Mouse (Mus musculus) lung, adult 2 months (tissue): ENCODE results near the gene Adh7. TPM values are rescaled to one million over a fixed set of nuclear protein-coding genes. Genes with fewer than 3 reads are reported as not detected.

ENCODE experiments used
- DNase-seq: peaks from one replicate; pipeline ENCODE4 v3.0.0; 2022
- H3K4me1 ChIP-seq: fragments of 200-500 bp; 2 replicates; pipeline ENCODE4 v1.6.1; 2011; ENCODE audit warnings: low read length; ENCODE audit not compliant: control insufficient read depth, insufficient read depth
- H3K4me3 ChIP-seq: fragments of 200-500 bp; replicated peaks from 2 replicates; pipeline ENCODE3; 2011; ENCODE audit warnings: low read depth, mild to moderate bottlenecking, control low read depth, low read length; ENCODE audit errors: extremely low read depth
- CTCF ChIP-seq: fragments of 200-500 bp; IDR thresholded peaks from 2 replicates; pipeline ENCODE4 v1.5.1; 2011; ENCODE audit warnings: mild to moderate bottlenecking, low read length, control low read depth; ENCODE audit not compliant: insufficient read depth
- POLR2A ChIP-seq: fragments of 200-500 bp; IDR thresholded peaks from 2 replicates; pipeline ENCODE4 v1.6.1; 2011; ENCODE audit warnings: low read depth, mild to moderate bottlenecking, control low read depth, low read length, borderline replicate concordance; ENCODE audit errors: extremely low read depth
- WGBS: fragments of 180-500 bp; shearing (Covaris S2); methylation state at CpG from one replicate; pipeline ENCODE4 v1.1.7; 2018; 5-methylcytosine and 5-hydroxymethylcytosine counted together
- polyA plus RNA-seq: library from polyadenylated mRNA; depleted of rRNA; stranded (reverse); fragments of >200 nt; gene quantifications from 2 replicates; pipeline ENCODE4 v1.2.3, GENCODE M21; 2012; rRNA removed

Adh7 gene
- 2.7 and 12.4 TPM in 2 replicates for polyA plus RNA-seq

DNA sequence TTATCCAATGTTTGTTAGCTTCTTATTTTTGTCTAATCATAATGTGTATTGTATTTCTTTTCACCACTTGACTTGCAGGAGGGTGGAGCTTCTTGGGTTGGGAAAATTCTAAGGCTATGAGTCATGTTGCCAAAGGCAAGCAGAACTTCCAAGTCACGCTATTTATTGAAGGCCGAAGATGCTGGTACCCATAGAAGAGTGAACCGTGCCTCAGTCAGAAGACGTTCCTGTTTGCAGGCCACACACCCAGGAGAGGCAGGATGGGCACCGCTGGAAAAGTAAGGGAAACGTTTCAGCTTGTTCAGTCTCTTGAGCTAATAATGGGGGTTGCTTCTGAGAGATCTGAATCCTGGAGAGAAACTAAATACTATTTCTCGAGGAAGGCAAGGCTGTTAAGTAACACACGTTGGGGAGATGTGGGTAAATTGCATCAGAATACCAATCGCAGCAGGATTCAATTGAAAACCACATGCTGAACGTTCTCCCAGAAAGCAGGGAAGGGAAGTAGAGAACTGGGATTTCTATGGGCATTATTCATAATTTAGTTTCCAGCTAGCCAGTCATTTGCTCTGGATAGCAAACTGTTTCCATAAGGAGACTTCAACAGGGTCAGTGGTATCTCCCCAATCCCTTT is at the start of gene Adh7:
Gene Adh7 (plus strand): TSS at position 130 of the 634 bp plus-strand sequence.
- 61% methylated on average over 10 of the region's 10 CpGs for WGBS
- TF ChIP-seq POLR2A (no peak), CTCF (no peak)
- H3K4me1 ChIP-seq = no peaks in the 10 kb centered on the region
- no peak for DNase-seq
- no peak within 1 kb of the TSS for H3K4me3 ChIP-seq

DNA sequence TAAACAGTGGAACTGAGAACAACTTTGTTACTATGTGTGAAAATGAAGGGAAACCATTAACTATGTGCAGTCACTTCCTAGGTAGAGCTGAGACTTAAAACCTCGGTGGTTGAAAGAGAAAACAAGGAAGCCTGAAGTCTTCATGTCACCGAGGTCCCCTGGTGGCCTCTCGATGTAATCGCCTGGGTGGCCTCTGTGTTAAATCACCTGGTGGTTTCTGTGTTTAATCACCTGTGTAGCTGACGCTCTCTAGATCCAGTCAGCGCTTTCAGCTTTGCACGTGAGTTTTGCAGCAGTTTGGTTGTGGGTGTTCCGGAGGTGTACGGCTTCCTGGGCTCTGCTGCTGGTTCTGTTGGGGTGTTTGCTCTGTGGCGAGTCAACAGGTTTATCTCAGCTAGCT is 44.3 kb upstream of the Adh7 start:
- WGBS = 79% methylated on average over 10 of the region's 10 CpGs
- Histone ChIP-seq H3K4me1 (no peaks in the 10 kb centered on the region), H3K4me3 (no peak overlapping the region)
- TF ChIP-seq POLR2A (no peak), CTCF (no peak)
- no peak for DNase-seq

DNA sequence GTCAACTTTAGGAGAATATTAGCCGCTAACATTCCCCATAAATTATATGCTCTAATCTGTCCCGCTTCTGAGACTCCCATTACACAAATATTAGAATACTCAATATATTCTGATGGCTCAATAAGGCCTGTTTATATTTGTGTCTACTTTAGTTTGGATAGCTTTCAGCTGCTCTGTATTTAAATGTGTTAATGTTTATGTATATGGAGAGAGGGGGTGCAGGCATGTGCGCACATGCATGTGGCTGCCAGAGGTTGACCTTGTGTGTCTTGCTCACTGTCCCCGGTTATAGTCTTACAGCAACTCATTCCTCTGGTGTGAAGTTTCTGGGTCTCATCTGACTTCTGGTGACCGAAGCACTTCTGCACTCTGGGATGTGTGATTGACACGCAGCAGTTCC is 42.0 kb upstream of the Adh7 start:
- no peak for DNase-seq
- WGBS = 74% methylated on average over 6 of the region's 6 CpGs
- no peak overlapping the region for H3K4me3 ChIP-seq

DNA sequence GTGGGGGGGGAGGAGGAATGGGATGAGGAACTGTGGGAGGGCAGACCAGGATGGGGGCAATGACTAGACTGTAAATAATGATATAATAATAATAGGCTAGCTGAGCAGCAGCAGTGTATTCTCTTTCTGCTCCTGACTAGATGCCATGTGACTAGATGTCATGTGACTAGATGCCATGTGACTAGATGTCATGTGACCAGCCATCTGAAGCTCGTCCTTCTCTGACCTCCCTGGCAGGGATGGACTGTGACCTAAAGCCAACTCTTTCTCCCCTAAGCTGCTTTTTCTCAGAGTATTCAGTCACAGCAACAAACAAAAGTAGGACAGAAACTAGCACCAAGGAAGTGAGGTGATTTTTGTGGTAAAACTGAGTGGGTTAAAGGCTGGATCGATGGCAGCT is 35.5 kb upstream of the Adh7 start:
- no peak for DNase-seq
- H3K4me3 ChIP-seq = no peak overlapping the region
- WGBS = 75% methylated on average over 2 of the region's 2 CpGs
- TF ChIP-seq POLR2A (no peak), CTCF (no peak)
- no peaks in the 10 kb centered on the region; the same call in 1 of the 2 replicates for H3K4me1 ChIP-seq

More for the DNA sequence above, 42.0 kb upstream of the Adh7 start:
- no peak for TF ChIP-seq CTCF
- TF ChIP-seq POLR2A = no peak
- no peaks in the 10 kb centered on the region for H3K4me1 ChIP-seq

DNA sequence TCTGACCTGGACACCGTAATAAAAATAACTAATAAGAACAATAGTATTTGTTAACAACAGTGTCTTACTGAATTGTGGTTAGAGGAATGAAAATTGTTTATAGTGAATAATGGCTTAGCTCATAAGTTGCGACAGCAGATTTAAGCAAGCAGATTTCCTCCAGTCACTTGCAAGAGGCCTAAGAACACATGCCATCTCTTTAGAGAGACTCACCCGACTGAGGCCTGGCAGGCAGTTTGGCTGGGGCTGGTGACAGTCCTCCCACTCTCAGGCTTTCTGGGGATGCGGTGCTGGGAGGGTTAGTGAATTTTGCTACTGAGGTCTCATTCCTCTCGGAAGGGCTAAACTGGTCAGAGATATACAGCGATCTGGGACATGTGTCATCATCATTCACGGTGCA is 34.2 kb upstream of the Adh7 start:
- no peak for DNase-seq
- Histone ChIP-seq H3K4me1 (no peaks in the 10 kb centered on the region; the same call in 1 of the 2 replicates), H3K4me3 (no peak overlapping the region)
- 75% methylated on average over 7 of the region's 7 CpGs for WGBS
- TF ChIP-seq CTCF = no peak
- TF ChIP-seq POLR2A = no peak

DNA sequence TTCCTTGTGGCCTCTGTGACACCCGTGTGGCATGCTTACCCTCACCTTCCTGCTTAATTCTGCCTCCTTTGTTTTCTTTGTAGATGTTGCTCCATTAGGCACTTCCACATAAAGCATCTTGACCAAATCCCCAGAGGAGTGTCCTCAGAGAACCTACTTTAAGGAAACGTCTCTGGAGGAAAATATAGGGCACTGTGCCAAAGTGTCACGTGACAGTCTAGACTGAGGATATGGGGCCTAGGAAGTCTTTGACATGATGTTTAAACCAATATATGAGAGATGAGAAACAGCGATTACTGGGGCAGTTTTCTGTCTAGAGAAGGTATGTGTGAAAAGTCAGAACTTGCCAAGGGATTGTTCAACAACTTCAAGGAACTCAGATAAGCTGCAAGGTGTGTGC is 32.3 kb upstream of the Adh7 start:
- DNase-seq = no peak
- H3K4me3 ChIP-seq = no peak overlapping the region
- no peak for TF ChIP-seq POLR2A
- no peak for TF ChIP-seq CTCF
- no peaks in the 10 kb centered on the region; the same call in 1 of the 2 replicates for H3K4me1 ChIP-seq
- 20% methylated on average over 4 of the region's 4 CpGs for whole genome bisulfite sequencing

DNA sequence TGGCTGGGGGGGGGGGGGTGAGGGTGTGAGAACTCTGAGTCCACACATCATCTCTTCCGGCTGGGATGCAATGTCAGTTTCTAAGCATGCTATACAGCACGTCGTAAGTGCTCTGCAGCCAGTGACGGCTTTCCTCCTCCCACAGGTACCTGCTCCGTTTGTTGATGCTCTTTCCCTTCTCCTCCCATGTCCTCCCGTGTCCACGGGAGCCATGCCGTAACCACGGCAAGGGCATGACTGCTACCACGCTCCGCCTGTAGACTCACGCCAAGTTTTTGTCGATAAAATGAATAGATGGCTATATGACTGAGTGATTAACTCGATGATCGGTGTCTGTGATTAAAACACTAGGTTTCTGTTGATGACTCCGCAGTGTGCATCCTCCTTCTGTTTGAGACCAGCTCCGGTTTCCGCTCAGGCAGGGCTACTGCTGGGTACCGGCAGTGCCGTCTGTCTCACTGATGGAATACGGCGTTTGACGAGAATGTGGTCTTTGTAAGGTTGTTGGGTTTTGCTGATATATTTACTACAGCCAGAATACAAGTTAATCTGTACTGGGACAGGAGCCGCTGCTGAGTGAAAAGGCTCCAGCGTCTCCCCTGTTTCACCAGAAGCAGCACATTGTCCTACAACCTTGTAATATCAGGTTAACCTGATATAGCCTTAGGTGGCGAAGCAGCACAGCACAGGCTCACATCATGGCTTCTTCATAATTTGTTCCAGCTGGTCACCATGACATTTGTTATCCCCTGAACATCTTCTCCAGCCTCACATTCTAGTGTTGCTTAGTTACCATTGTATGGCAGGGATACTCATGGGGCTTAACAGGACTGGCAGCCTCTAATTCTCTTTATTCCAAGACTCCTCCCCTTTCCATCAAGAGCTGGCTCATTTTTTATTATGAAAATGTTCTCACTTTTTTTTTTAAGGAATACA is 31.3 kb upstream of the Adh7 start:
- WGBS = 88% methylated on average over 26 of the region's 26 CpGs
- DNase-seq = no peak
- no peak overlapping the region for H3K4me3 ChIP-seq
- TF ChIP-seq POLR2A = no peak
- TF ChIP-seq CTCF = no peak
- H3K4me1 ChIP-seq = no peaks in the 10 kb centered on the region; the same call in 1 of the 2 replicates

DNA sequence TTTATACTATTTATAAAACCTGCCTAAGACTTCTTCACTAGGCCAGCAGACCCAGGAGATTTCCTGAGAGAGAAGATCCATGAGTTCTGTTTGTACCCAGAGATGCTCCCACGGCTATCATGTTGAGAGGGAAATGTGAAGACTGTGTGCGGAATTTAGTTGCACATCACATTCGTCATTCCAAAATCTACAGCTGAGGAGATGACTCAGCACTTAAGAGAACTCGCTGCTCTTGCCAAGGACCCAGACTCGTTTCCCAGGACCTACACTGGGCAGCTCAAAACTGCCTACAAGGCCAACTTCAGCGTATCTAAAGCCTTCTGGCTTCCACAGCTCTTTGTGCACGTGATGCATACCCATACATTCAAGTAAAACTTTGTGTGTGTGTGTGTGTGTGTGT is 25.3 kb upstream of the Adh7 start:
- WGBS = 57% methylated on average over 7 of the region's 7 CpGs
- DNase-seq = no peak
- Histone ChIP-seq H3K4me3 (no peak overlapping the region), H3K4me1 (no peaks in the 10 kb centered on the region)
- TF ChIP-seq CTCF = no peak
- no peak for TF ChIP-seq POLR2A

DNA sequence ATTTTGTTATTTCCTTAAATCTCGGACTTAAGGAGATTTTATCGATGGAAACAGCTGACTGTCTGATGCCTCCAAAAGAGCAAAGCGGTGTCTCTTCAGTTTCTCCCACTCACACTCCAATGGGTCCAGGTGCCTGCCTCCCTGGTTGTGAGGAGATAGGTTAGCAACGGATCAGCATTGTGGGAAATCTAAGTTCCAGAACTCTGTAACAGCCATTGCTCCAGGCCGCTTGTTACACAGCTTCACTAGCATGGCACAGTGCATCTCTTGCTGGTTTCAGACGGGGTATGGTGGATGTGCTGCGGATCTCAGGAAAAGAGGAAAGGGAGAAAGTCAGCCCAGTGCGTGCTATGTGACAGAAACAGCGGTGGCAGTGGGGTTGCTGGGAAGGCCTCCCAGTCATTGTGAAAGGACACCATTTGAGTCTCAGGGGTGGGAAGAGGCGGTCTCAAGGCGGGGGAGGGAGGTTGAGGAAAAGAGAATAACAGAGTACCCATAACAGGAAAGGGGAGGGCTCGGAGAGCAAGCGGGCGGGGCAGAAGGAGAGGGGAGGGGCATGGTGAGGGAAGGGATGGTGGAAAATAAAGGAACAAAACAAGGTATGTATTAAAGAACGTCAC is 23.8 kb upstream of the Adh7 start, which contains the start of gene 4930579F01Rik:
Gene 4930579F01Rik (minus strand): TSS at position 143 of the 620 bp plus-strand sequence.
- Histone ChIP-seq H3K4me1 (no peaks in the 10 kb centered on the region), H3K4me3 (no peak within 1 kb of the TSS)
- TF ChIP-seq CTCF (no peak), POLR2A (no peak)
- WGBS = 77% methylated on average over 15 of the region's 15 CpGs
- DNase-seq = no peak

DNA sequence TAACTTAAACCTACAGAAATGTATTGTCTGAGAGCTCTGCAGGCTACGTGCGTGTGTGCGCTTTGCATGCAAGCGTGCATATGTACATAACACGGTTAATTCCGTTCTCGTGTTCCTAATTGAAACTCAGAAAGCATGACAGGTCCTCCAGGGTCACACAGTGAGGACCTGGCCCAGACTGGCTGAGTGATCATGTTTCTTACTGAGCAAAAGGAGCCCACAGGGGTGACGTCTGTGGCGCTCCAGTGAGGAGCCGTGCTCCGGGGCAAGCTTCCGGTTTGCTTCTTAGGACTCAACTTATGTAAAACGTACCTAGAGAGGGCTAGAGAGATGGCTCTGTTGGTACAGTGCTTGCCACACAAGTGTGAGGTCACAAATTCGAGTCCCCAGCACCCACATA is 20.5 kb upstream of the Adh7 start:
- DNase-seq = no peak
- TF ChIP-seq POLR2A = no peak
- TF ChIP-seq CTCF = no peak
- Histone ChIP-seq H3K4me1 (no peaks in the 10 kb centered on the region), H3K4me3 (no peak overlapping the region)
- WGBS = 81% methylated on average over 14 of the region's 14 CpGs
